Mouse (Mus musculus): ENCODE measurements around the gene Car5a.

Car5a gene

DNA sequence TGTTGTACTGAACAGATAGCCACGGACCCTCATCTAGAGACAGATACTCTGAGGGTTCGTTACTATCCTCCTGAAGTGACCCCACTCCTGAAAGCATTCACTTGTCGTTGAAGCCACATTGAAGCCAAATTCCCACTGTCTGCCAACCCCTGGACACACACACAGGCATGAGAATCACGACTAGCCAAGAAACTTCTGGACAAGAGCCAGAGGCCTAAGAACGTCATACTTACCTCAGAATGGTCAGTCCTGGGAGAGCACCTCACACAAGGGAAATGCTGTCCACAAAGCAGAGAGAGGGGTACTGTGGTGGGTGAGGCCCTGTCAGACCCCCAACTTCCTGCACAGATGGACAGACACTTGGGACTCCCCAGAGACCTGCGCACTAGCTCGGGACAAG, 48.8 kb downstream of the Car5a start:
- POLR2A ChIA-PET: interaction anchor here in 3 of 4 experiments (0.7 to 79.2 kb wide), 13 partner anchors 1 to 1491 kb away, joined by 3 to 3941 read pairs (median 31); partner anchors contain the start of gene Slc7a5 (in 3 of the 3)

GRCm38 (mm10) chr8:121892875-121893274, 51.8 kb downstream of the Car5a start:
- ChIA-PET CTCF (interaction anchor here (0.6 to 2.1 kb wide), 6 partner anchors 9 to 197 kb away, joined by 3 to 5 read pairs (median 3); no protein-coding TSS in a partner anchor), POLR2A (interaction anchor here in 3 of 4 experiments (1.0 to 79.2 kb wide), 6 partner anchors 4 to 65 kb away, joined by 3 to 3941 read pairs (median 1986); partner anchors contain the start of gene Slc7a5 (in 2 of the 3))

More for the DNA sequence above, 48.8 kb downstream of the Car5a start:
- CTCF ChIA-PET: interaction anchor here in 2 of 4 experiments (0.9 to 3.1 kb wide), 2 partner anchors 45 to 46 kb away, joined by 3 to 17 read pairs; no protein-coding TSS in a partner anchor

GRCm38 (mm10) chr8:121889810-121890785, 54.6 kb downstream of the Car5a start:
- CTCF ChIA-PET: interaction anchor here in 2 of 4 experiments (1.1 to 1.8 kb wide), 3 partner anchors 20 to 40 kb away, joined by 3 to 4 read pairs (median 3); no protein-coding TSS in a partner anchor
- POLR2A ChIA-PET: interaction anchor here in 2 of 4 experiments (0.5 to 79.2 kb wide), 6 partner anchors 6 to 58 kb away, joined by 3 to 3941 read pairs (median 1986); partner anchors contain the start of gene Slc7a5 (in 2 of the 2)

DNA sequence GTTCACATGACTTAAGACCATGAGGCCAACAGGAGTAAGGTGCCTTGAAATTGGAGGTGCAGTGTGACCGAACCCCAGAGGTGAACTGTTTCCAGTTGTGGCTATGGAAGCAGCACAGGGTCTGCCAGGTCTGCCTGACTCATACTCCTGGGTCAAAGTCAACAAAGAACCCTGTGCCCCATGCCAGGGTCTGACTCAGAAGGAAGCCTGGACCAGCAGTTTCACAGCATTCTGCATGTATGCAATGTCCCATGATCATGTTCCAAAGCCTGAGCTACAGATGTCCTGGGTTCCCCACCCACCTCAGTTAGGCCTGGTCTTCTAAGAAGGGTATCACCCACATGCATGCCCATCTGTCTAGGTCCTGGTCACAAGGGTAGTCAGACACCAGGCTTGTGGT, 55.4 kb downstream of the Car5a start:
- CTCF ChIA-PET: interaction anchor here in 1 of 4 experiments (1.2 kb wide), 1 partner anchor 21 kb away, joined by 4 read pairs; no protein-coding TSS in a partner anchor
- POLR2A ChIA-PET: interaction anchor here in 2 of 4 experiments (1.5 to 79.2 kb wide), 5 partner anchors 7 to 59 kb away, joined by 4 to 3941 read pairs (median 1986); partner anchors contain the start of gene Slc7a5 (in 2 of the 2)

DNA sequence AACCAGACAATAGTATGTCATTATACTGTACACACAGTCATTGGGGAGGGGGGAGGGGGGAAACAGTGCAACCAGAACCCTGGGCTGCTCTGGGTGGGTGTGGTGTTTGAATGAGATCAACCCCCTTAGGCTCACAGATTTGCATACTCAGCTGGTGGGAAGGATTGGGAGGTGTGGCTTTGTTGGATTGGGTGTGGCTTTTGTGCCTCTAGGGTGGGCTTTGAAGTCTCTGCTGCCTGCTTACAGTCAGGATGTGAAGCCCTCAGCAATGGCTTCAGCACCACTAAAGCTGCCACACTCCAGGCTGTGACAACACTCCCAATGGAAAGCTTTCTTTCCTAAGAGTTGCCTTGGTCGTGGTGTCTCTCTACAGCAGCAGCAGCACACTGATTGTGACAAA, 57.2 kb downstream of the Car5a start:
- POLR2A ChIA-PET: interaction anchor here (0.6 to 79.2 kb wide), 18 partner anchors 9 to 309 kb away, joined by 3 to 3941 read pairs (median 4); partner anchors contain the start of genes Slc7a5 (in 2 of the 4) and Fbxo31 (in 1 of the 4)
- CTCF ChIA-PET: interaction anchor here in 3 of 4 experiments (0.6 to 2.2 kb wide), 13 partner anchors 9 to 38 kb away, joined by 3 to 11 read pairs (median 4); partner anchors contain the start of gene Slc7a5 (in 1 of the 3)

DNA sequence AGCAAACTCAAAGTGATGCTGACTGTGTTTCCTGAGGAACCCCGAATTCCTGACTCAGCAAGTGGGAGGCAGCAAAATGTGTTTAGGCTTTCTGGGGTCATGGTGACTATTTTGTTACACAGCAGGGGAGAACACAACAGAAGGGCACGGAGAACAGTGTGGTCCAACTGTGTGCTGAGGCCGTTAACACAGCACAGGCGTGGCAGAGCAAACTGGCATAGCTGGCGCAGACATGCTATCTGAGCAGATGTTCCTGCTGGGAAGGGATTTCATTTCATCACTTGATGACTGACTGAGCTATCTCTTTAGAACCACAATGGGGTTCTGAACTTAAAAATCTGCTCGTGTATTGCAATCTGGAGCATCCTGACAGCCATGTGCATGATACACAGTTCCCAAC, 59.3 kb downstream of the Car5a start:
- POLR2A ChIA-PET: interaction anchor here in 3 of 4 experiments (0.8 to 79.2 kb wide), 6 partner anchors 9 to 35 kb away, joined by 4 to 3941 read pairs (median 1986); partner anchors contain the start of gene Slc7a5 (in 2 of the 3)
- CTCF ChIA-PET: interaction anchor here in 2 of 4 experiments (1.4 to 1.5 kb wide), 2 partner anchors 24 kb away, joined by 6 to 10 read pairs; no protein-coding TSS in a partner anchor

DNA sequence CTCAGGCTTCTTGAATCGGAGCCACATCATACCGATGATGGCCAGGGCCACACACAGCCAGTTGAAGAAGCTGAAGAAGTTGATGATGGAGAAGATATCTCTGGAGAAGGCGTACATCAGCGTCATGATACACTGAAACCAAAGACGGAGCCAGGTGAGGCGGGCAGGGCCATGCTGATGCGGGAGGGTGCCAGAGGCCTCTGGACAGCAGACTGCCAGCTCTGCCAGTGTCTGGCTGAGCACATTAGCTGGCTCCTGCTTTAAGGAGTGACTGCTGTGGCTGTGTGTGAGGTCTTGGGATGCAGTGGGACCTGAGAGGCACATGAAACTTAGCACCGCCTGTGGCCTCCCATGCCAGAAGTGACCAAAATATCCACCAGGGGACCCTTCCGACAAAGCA, 59.7 kb downstream of the Car5a start:
- ChIA-PET CTCF (interaction anchor here in 3 of 4 experiments (0.8 to 1.5 kb wide), 3 partner anchors 25 to 41 kb away, joined by 4 to 10 read pairs (median 5); no protein-coding TSS in a partner anchor), POLR2A (interaction anchor here in 3 of 4 experiments (0.9 to 79.2 kb wide), 7 partner anchors 8 to 34 kb away, joined by 3 to 3941 read pairs (median 1986); partner anchors contain the start of gene Slc7a5 (in 2 of the 3))

GRCm38 (mm10) chr8:121884181-121884580, 60.5 kb downstream of the Car5a start:
- CTCF ChIA-PET: interaction anchor here in 3 of 4 experiments (0.5 to 1.4 kb wide), 3 partner anchors 34 to 91 kb away, joined by 4 to 6 read pairs (median 5); no protein-coding TSS in a partner anchor

GRCm38 (mm10) chr8:121881921-121882320, 62.8 kb downstream of the Car5a start:
- ChIA-PET POLR2A (interaction anchor here in 3 of 4 experiments (0.5 to 79.2 kb wide), 25 partner anchors 5 to 1466 kb away, joined by 3 to 3941 read pairs (median 6); partner anchors contain the start of genes Slc7a5 (in 2 of the 3) and Mvd (in 1 of the 3)), CTCF (interaction anchor here (0.6 to 4.6 kb wide), 18 partner anchors 9 to 1525 kb away, joined by 3 to 15 read pairs (median 4); partner anchors contain the start of gene Mc1r (in 1 of the 4))

More at GRCm38 (mm10) chr8:121884181-121884580, 60.5 kb downstream of the Car5a start:
- POLR2A ChIA-PET: interaction anchor here in 3 of 4 experiments (0.7 to 79.2 kb wide), 7 partner anchors 8 to 33 kb away, joined by 3 to 3941 read pairs (median 1986); partner anchors contain the start of gene Slc7a5 (in 2 of the 3)

GRCm38 (mm10) chr8:121880818-121881217, 63.9 kb downstream of the Car5a start:
- ChIA-PET CTCF (interaction anchor here (0.6 to 4.6 kb wide), 8 partner anchors 8 to 1503 kb away, joined by 3 to 15 read pairs (median 10); no protein-coding TSS in a partner anchor), POLR2A (interaction anchor here in 3 of 4 experiments (0.5 to 79.2 kb wide), 12 partner anchors 4 to 548 kb away, joined by 3 to 3941 read pairs (median 19); partner anchors contain the start of gene Slc7a5 (in 2 of the 3))

GRCm38 (mm10) chr8:121879712-121880111, 65.0 kb downstream of the Car5a start:
- POLR2A ChIA-PET: interaction anchor here in 3 of 4 experiments (0.5 to 79.2 kb wide), 10 partner anchors 3 to 455 kb away, joined by 3 to 3941 read pairs (median 7); partner anchors contain the start of gene Slc7a5 (in 2 of the 3)
- CTCF ChIA-PET: interaction anchor here (0.6 to 4.6 kb wide), 6 partner anchors 12 to 204 kb away, joined by 3 to 15 read pairs (median 3); no protein-coding TSS in a partner anchor

DNA sequence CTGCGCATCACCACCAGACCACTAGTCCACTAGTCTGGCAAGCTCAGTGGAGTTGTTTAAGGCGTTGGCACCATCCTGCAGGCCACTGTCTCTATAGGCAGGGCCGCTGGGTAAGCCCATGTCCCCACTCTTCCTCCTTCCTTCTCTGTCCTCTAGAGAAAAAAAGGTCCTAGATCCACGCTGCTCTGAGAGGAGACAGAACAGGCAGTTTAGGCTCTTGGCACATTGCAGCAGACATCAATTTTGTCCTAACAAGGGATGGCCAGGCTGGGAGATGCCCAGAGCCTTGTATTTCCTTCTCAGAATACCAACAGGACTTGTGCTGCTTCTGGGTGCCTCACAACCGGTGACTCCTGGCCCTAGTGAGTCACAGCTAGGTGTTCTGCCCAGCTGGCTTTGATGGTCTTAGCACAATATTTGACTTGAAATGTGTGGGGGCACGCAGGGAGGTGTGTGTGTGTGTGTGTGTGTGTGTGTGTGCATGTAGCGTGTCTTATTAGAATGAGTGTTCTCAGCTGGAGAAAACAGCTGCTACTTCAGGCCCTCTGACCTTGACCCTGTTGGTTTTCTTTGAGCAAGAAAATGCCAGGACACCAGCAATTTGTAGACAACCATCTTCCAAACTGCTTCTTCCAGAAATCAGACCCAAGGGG, 66.8 kb downstream of the Car5a start:
- CTCF ChIA-PET: interaction anchor here (0.6 to 7.0 kb wide), 9 partner anchors 10 to 41 kb away, joined by 3 to 48 read pairs (median 5); partner anchors contain the start of gene Slc7a5 (in 1 of the 4)
- POLR2A ChIA-PET: interaction anchor here in 3 of 4 experiments (0.6 to 79.2 kb wide), 8 partner anchors 1 to 338 kb away, joined by 3 to 3941 read pairs (median 32); partner anchors contain the start of gene Slc7a5 (in 2 of the 3)

- CTCF ChIA-PET: interaction anchor here (0.7 to 7.0 kb wide), 8 partner anchors 26 to 57 kb away, joined by 3 to 48 read pairs (median 20); partner anchors contain the start of gene Slc7a5 (in 1 of the 4)
- POLR2A ChIA-PET: interaction anchor here in 2 of 4 experiments (1.1 to 79.2 kb wide), 7 partner anchors 1 to 404 kb away, joined by 3 to 3941 read pairs (median 61); partner anchors contain the start of gene Slc7a5 (in 2 of the 2)
These were observed 67.5 kb downstream of the Car5a start for GRCm38 (mm10) chr8:121877212-121877611.

GRCm38 (mm10) chr8:121875517-121875916, 69.2 kb downstream of the Car5a start:
- ChIA-PET POLR2A (interaction anchor here in 3 of 4 experiments (0.6 to 79.2 kb wide), 14 partner anchors 1 to 636 kb away, joined by 3 to 3941 read pairs (median 4); partner anchors contain the start of gene Slc7a5 (in 2 of the 3)), CTCF (interaction anchor here (0.6 to 7.0 kb wide), 13 partner anchors 8 to 77 kb away, joined by 3 to 48 read pairs (median 7); partner anchors contain the start of gene Slc7a5 (in 1 of the 4))

GRCm38 (mm10) chr8:121875045-121875444, 69.7 kb downstream of the Car5a start:
- ChIA-PET CTCF (interaction anchor here (0.9 to 7.0 kb wide), 9 partner anchors 23 to 51 kb away, joined by 3 to 48 read pairs (median 33); partner anchors contain the start of gene Slc7a5 (in 1 of the 4)), POLR2A (interaction anchor here in 3 of 4 experiments (0.6 to 79.2 kb wide), 9 partner anchors 2 to 1195 kb away, joined by 3 to 3941 read pairs (median 33); partner anchors contain the start of gene Slc7a5 (in 2 of the 3))

DNA sequence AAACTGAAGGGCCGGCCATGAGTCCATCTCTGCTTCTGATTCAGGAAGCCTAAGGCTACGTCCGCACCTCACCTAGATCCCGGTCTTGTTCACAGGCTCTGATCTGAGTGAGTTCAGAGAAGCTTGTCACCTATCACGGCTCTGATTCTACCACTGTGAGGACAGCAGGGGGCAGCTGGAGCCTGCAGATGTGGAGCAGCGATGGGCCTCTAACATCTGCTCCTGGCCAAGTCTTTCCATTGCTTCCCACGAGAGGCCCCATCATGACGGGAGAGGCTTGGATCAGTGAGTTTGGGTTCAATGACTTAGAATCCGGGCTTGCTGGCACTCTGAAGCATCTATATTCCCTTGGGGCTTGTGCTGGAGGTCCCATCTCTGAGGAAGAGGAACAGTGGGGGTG, 70.7 kb downstream of the Car5a start:
- CTCF ChIA-PET: interaction anchor here (0.6 to 7.0 kb wide), 29 partner anchors 8 to 363 kb away, joined by 3 to 48 read pairs (median 5); partner anchors contain the start of gene Slc7a5 (in 2 of the 4)
- POLR2A ChIA-PET: interaction anchor here (0.5 to 79.2 kb wide), 19 partner anchors 3 to 570 kb away, joined by 3 to 3941 read pairs (median 9); partner anchors contain the start of gene Slc7a5 (in 2 of the 4)

Measured in embryonic stem cell, embryonic (primary cell).